Mouse (Mus musculus) ES-E14 (cell line): ENCODE data around the gene Gm43638. TPM values are rescaled to one million over a fixed set of nuclear protein-coding genes. Genes with fewer than 3 reads are reported as not detected.

ENCODE experiments used
- DNase-seq: peaks from one replicate; pipeline ENCODE4 v3.0.0-alpha.2; 2013; ENCODE audit warnings: low read depth, low spot score
- H3K27ac ChIP-seq: 2 replicates; pipeline ENCODE4 v1.5.1; 2012; ENCODE audit warnings: low read depth, mild to moderate bottlenecking, low read length, moderate library complexity, mixed read lengths; ENCODE audit not compliant: poor library complexity, insufficient read depth, severe bottlenecking
- H3K36me3 ChIP-seq: 2 replicates; pipeline ENCODE4 v1.6.1; 2012; ENCODE audit warnings: mild to moderate bottlenecking, low read length, moderate library complexity, mixed read lengths; ENCODE audit not compliant: control insufficient read depth, poor library complexity, insufficient read depth, severe bottlenecking
- H3K4me1 ChIP-seq, 2 experiments: fragments of 150-350 bp in 1 of 2; sonication (generic) in 1 of 2; 2 replicates each; pipeline ENCODE4 v1.6.1; 2012; ENCODE audit warnings: low read length in 2 of 2, mild to moderate bottlenecking in 1 of 2, mixed read lengths in 1 of 2; ENCODE audit not compliant: control insufficient read depth in 2 of 2, insufficient read depth in 2 of 2, poor library complexity in 1 of 2
- H3K4me3 ChIP-seq, 2 experiments: fragments of 150-350 bp in 1 of 2; sonication (generic) in 1 of 2; 2 replicates each; pipeline ENCODE4 v1.5.1; 2012; ENCODE audit warnings: low read length in 2 of 2, low read depth in 1 of 2, mild to moderate bottlenecking in 1 of 2, mixed read lengths in 1 of 2; ENCODE audit not compliant: insufficient read depth in 1 of 2, poor library complexity in 1 of 2, severe bottlenecking in 1 of 2
- H3K9ac ChIP-seq: 2 replicates; pipeline ENCODE4 v1.6.1; 2012; ENCODE audit warnings: low read depth, mild to moderate bottlenecking, low read length, mixed read lengths; ENCODE audit not compliant: poor library complexity, insufficient read depth, severe bottlenecking
- H3K9me3 ChIP-seq: fragments of 150-350 bp; sonication (generic); 2 replicates; pipeline ENCODE4 v1.6.1; 2012; ENCODE audit warnings: low read depth, mild to moderate bottlenecking, low read length; ENCODE audit not compliant: control insufficient read depth, insufficient read depth
- CHD2 ChIP-seq: IDR thresholded peaks from 2 replicates; pipeline ENCODE4 v1.6.1; 2014; ENCODE audit warnings: mild to moderate bottlenecking, low read depth, low read length, inconsistent platforms
- HCFC1 ChIP-seq: IDR thresholded peaks from 2 replicates; pipeline ENCODE4 v1.6.1; 2012; ENCODE audit warnings: low read length, inconsistent platforms, borderline replicate concordance; ENCODE audit not compliant: insufficient read depth
- MAFK ChIP-seq: IDR thresholded peaks from 2 replicates; pipeline ENCODE4 v1.6.1; 2014; ENCODE audit warnings: mild to moderate bottlenecking, low read depth, low read length, inconsistent platforms; ENCODE audit not compliant: insufficient read depth
- ZC3H11A ChIP-seq: IDR thresholded peaks from 2 replicates; pipeline ENCODE4 v1.6.1; 2012; ENCODE audit warnings: low read depth, mild to moderate bottlenecking, inconsistent platforms, low read length, borderline replicate concordance
- ZNF384 ChIP-seq: IDR thresholded peaks from 2 replicates; pipeline ENCODE4 v1.6.1; 2012; ENCODE audit warnings: low read depth, low read length, inconsistent platforms
- in situ Hi-C, 2 experiments: fragments of 600-800 bp; cut with MboI; formaldehyde crosslinking; loops; one replicate each; pipeline ENCODE4 v1.15.1; 2025; ENCODE audit warnings: low sequenced_read_pairs in 2 of 2, inconsistent platforms in 1 of 2; ENCODE audit not compliant: unreplicated experiment in 2 of 2
- total RNA-seq: library from RNA; depleted of rRNA; stranded (reverse); fragments of 300-350 nt; gene quantifications from 2 replicates; pipeline ENCODE4 v1.2.3, GENCODE M21; 2012

Gene Gm43638
- total RNA-seq, 1 experiment, result not detected

- in situ Hi-C loops, result no loop called here
- DNase-seq, result no peak
- H3K27ac ChIP-seq, result no peak overlapping the region
- no peaks in the 10 kb centered on the region for H3K4me1 ChIP-seq
- H3K9me3 ChIP-seq, result no peaks in the 10 kb centered on the region
- no peak overlapping the region for H3K4me3 ChIP-seq
- no peak for TF ChIP-seq CHD2
- no peak for TF ChIP-seq ZNF384
- no peak for TF ChIP-seq HCFC1
- TF ChIP-seq MAFK, result no peak
- TF ChIP-seq ZC3H11A, result no peak
- no peak overlapping the region for H3K9ac ChIP-seq
- H3K36me3 ChIP-seq, result no peaks in the 10 kb centered on the region
Measured at GRCm38 (mm10) chr5:87502687-87503086, 16.1 kb upstream of the Gm43638 start.

DNA sequence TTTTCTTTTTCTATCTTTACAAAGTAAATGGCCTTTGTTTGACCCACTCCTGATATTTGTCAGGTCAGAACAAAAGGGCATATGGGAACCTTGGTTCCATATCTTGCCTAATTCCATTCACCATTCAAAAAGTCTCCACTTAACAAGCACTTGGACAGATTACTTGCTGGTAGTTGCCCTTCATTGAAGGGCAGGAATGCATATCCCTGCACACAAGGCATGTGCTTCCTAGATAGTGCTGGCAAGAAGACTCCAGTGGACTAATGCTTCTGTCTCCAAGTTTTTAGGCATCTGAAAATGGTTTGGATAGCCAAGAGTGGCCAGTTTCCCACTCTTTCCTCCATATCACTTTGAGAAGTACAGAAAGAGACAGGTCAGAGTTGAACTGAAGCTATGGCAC lies 12.7 kb upstream of the Gm43638 start:
- no peaks in the 10 kb centered on the region for H3K36me3 ChIP-seq
- no peak overlapping the region for H3K9ac ChIP-seq
- TF ChIP-seq MAFK (no peak), ZNF384 (no peak), HCFC1 (no peak), ZC3H11A (no peak), CHD2 (no peak)
- no peaks in the 10 kb centered on the region for H3K9me3 ChIP-seq
- no peak overlapping the region for H3K27ac ChIP-seq
- DNase-seq, result no peak
- no peaks in the 10 kb centered on the region for H3K4me1 ChIP-seq
- in situ Hi-C loops, result no loop called here
- no peak overlapping the region for H3K4me3 ChIP-seq

DNA sequence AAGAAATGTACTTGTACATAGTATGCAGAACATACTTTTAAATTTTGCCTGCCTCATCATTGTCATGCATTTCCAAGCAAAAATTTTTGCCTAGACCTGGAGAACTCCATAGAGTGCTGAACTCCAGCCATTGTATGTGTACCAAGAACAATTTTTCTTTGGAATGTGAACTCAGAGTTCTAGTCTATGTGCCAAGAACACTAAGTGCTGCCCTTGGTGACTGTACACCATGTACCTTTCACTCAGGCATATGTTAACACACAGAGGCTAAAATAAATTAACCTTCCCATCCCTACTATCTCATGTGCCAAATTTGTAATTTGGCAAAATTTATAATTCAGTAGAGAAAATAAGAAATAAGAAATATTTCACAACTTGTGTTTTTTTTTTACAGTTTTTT lies 12.3 kb upstream of the Gm43638 start:
- no peak for TF ChIP-seq MAFK
- TF ChIP-seq ZC3H11A, result no peak
- TF ChIP-seq ZNF384, result no peak
- no peak for TF ChIP-seq HCFC1
- DNase-seq, result no peak
- no peaks in the 10 kb centered on the region for H3K36me3 ChIP-seq
- no peak overlapping the region for H3K4me3 ChIP-seq
- no peaks in the 10 kb centered on the region for H3K9me3 ChIP-seq
- no peak overlapping the region for H3K9ac ChIP-seq
- H3K4me1 ChIP-seq, result no peaks in the 10 kb centered on the region
- no peak overlapping the region for H3K27ac ChIP-seq
- in situ Hi-C loops, result no loop called here

DNA sequence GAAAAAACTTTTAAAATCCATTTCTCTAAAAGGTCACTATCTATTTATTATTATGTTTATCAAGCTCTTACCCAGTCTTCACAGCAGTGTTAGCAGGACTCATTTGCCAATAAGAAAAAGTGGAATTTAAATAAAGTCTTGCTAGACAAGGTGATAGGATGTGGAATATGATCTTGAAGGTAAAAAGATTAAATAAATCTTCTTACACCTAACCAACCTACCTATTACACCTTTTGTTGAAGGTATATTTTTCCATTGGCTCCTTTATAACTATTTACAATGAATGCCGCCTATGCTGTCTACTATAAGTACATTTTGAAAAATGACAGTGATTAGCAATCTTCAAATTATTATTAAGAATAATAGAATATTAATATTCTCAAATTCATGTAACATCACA lies 4.2 kb upstream of the Gm43638 start, which contains the start of gene Ugt2a1:
Gene Ugt2a1 (minus strand): TSS at position 101 of the 400 bp plus-strand sequence.
- Histone ChIP-seq H3K4me1 (no peaks in the 10 kb centered on the region), H3K9me3 (no peaks in the 10 kb centered on the region), H3K27ac (no peak within 1 kb of the TSS), H3K4me3 (no peak within 1 kb of the TSS), H3K9ac (no peak within 1 kb of the TSS), H3K36me3 (no peaks in the 10 kb centered on the region)
- in situ Hi-C loops, result no loop called here
- no peak for DNase-seq
- TF ChIP-seq MAFK, result no peak
- no peak for TF ChIP-seq ZNF384
- no peak for TF ChIP-seq HCFC1
- TF ChIP-seq CHD2, result no peak
- TF ChIP-seq ZC3H11A, result no peak

GRCm38 (mm10) chr5:87482160-87482559 lies 4.4 kb downstream of the Gm43638 start, which contains the start of gene Ugt2a2:
Gene Ugt2a2, minus strand, starts transcription at chr5:87482260.
- Histone ChIP-seq H3K9me3 (no peaks in the 10 kb centered on the region), H3K4me1 (no peaks in the 10 kb centered on the region), H3K9ac (no peak within 1 kb of the TSS), H3K36me3 (no peaks in the 10 kb centered on the region), H3K27ac (no peak within 1 kb of the TSS), H3K4me3 (no peak within 1 kb of the TSS)
- TF ChIP-seq ZC3H11A, result no peak
- TF ChIP-seq ZNF384, result no peak
- no peak for TF ChIP-seq CHD2
- TF ChIP-seq HCFC1, result no peak
- TF ChIP-seq MAFK, result no peak
- in situ Hi-C loops, result no loop called here
- no peak for DNase-seq
